Mouse (Mus musculus) intestine, embryonic 16.5 days (tissue): ENCODE results near the gene Ube2j2. TPM values are rescaled to one million over a fixed set of nuclear protein-coding genes. Genes with fewer than 3 reads are reported as not detected.

Experiments
- ATAC-seq: fragments of 200-750 bp; cut with Nextera tagmentation; 2 replicates; pipeline ENCODE4 v1.8.0; 2017; ENCODE audit warnings: moderate TSS enrichment, moderate library complexity
- H3K27ac ChIP-seq: fragments of 300-500 bp; sonication (generic); 2 replicates; pipeline ENCODE4 v1.5.1; 2014; ENCODE audit warnings: mild to moderate bottlenecking, low read length
- H3K27me3 ChIP-seq: fragments of 300-500 bp; sonication (generic); replicated peaks from 2 replicates; pipeline ENCODE4 v1.6.1; 2014; ENCODE audit warnings: low read length, control low read depth, mixed read lengths; ENCODE audit not compliant: control insufficient read depth, insufficient read depth
- H3K36me3 ChIP-seq: fragments of 300-500 bp; sonication (generic); 2 replicates; pipeline ENCODE4 v1.6.1; 2014; ENCODE audit warnings: low read length, control low read depth; ENCODE audit not compliant: control insufficient read depth, insufficient read depth
- H3K4me1 ChIP-seq: fragments of 300-500 bp; sonication (generic); 2 replicates; pipeline ENCODE4 v1.6.1; 2014; ENCODE audit warnings: low read length, control low read depth, mixed read lengths; ENCODE audit not compliant: control insufficient read depth, insufficient read depth
- H3K4me2 ChIP-seq: fragments of 300-500 bp; sonication (generic); 2 replicates; pipeline ENCODE4 v1.6.1; 2014; ENCODE audit warnings: low read depth, low read length, control low read depth
- H3K4me3 ChIP-seq: fragments of 300-500 bp; sonication (generic); 2 replicates; pipeline ENCODE4 v1.5.1; 2014; ENCODE audit warnings: mild to moderate bottlenecking, low read length
- H3K9ac ChIP-seq: fragments of 300-500 bp; sonication (generic); 2 replicates; pipeline ENCODE4 v1.6.1; 2014; ENCODE audit warnings: low read depth, low read length
- H3K9me3 ChIP-seq: fragments of 300-500 bp; sonication (generic); 2 replicates; pipeline ENCODE4 v1.6.1; 2016; ENCODE audit warnings: low read length, control low read depth; ENCODE audit not compliant: control insufficient read depth
- WGBS: fragments of 180-500 bp; shearing (Covaris S2); extraction: QIAGEN DNeasy Blood & Tissue Kit; methylation state at CpG from one replicate; pipeline ENCODE4 v1.1.7; 2014; 5-methylcytosine and 5-hydroxymethylcytosine counted together
- polyA plus RNA-seq: library from polyadenylated mRNA; unstranded; fragments of >200 nt; fragmentation: Nextera tagmentation; extraction: Ambion mirVana; gene quantifications from 2 replicates; pipeline ENCODE4 v1.2.1, GENCODE M21; 2015

Gene Ube2j2
- polyA plus RNA-seq, 1 experiment from 2014 or later: 89.5 TPM

DNA sequence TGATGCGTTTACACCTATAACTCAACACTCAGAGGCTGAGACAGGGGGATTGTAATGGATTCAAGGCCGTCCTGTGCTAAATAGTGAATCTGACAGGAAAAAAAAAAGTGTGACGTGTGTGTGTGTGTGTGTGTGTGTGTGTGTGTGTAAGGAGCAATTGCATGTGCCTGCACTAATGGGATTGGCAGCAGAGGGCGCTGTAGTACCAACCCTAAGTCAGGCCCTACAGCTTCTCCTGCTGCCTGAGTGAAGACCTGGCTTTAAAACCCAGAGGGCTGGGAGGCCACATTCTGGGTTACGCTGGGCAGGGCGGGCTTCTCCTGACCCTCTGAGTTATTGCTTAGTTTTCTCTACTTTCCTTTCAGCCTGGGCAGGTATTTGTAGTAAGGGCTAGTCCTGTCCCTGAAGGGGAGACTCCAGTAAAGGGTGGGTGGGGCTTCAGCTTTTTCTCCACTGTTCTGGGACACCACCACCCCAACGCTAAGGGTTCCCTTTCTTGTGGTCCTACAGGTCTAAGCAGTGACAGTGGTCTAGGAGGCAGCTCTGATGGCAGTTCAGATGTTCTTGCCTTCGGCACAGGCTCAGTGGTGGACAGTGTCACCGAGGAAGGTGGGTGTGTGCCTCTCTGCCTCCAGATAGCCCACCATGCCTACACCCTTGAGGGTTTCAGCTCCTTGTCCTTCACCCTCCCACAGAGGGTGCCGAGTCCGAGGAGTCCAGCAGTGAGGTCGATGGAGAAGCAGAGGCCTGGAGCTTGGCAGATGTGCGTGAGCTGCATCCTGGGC, 39.1 kb upstream of the Ube2j2 start:
- H3K4me2 ChIP-seq: no peak overlapping the region
- no peaks in the 10 kb centered on the region for H3K9me3 ChIP-seq
- no peak overlapping the region for H3K27ac ChIP-seq
- ATAC-seq: no peak
- peaks cover 5% of the 10 kb centered on the region; the same call in 1 of the 2 replicates for H3K36me3 ChIP-seq
- H3K4me3 ChIP-seq: no peak overlapping the region
- 95% methylated on average over 13 of the region's 13 CpGs for WGBS
- H3K9ac ChIP-seq: no peak overlapping the region
- H3K4me1 ChIP-seq: no peaks in the 10 kb centered on the region
- H3K27me3 ChIP-seq: no peaks in the 10 kb centered on the region

- ATAC-seq: no peak
- Histone ChIP-seq H3K4me1 (no peaks in the 10 kb centered on the region), H3K9ac (no peak overlapping the region), H3K4me2 (no peak overlapping the region), H3K4me3 (no peak overlapping the region), H3K27me3 (no peaks in the 10 kb centered on the region), H3K27ac (no peak overlapping the region), H3K36me3 (peaks cover 3% of the 10 kb centered on the region; the same call in 1 of the 2 replicates), H3K9me3 (no peaks in the 10 kb centered on the region)
- 88% methylated on average over 13 of the region's 13 CpGs for WGBS
These were observed 38.0 kb upstream of the Ube2j2 start for GRCm38 (mm10) chr4:155905634-155906033.

- no peak overlapping the region for H3K27ac ChIP-seq
- H3K9ac ChIP-seq: no peak overlapping the region
- no peaks in the 10 kb centered on the region for H3K27me3 ChIP-seq
- no peak overlapping the region for H3K4me2 ChIP-seq
- H3K4me1 ChIP-seq: no peaks in the 10 kb centered on the region
- no peak overlapping the region for H3K4me3 ChIP-seq
- ATAC-seq: no peak
- 83% methylated on average over 9 of the region's 9 CpGs for WGBS
- peaks cover 3% of the 10 kb centered on the region; the same call in 1 of the 2 replicates for H3K36me3 ChIP-seq
- no peaks in the 10 kb centered on the region for H3K9me3 ChIP-seq
These were observed 37.5 kb upstream of the Ube2j2 start for GRCm38 (mm10) chr4:155906125-155906524.

- no peaks in the 10 kb centered on the region for H3K4me1 ChIP-seq
- no peak for ATAC-seq
- WGBS: 74% methylated on average over 11 of the region's 11 CpGs
- no peaks in the 10 kb centered on the region for H3K9me3 ChIP-seq
- no peak overlapping the region for H3K4me2 ChIP-seq
- no peak overlapping the region for H3K4me3 ChIP-seq
- H3K9ac ChIP-seq: no peak overlapping the region
- no peak overlapping the region for H3K27ac ChIP-seq
- H3K36me3 ChIP-seq: peaks cover 3% of the 10 kb centered on the region; the same call in 1 of the 2 replicates
- no peaks in the 10 kb centered on the region for H3K27me3 ChIP-seq
These were observed 36.6 kb upstream of the Ube2j2 start for GRCm38 (mm10) chr4:155907003-155907402.

GRCm38 (mm10) chr4:155908281-155908680, 35.4 kb upstream of the Ube2j2 start:
- Histone ChIP-seq H3K27ac (no peak overlapping the region), H3K4me1 (no peaks in the 10 kb centered on the region), H3K36me3 (no peaks in the 10 kb centered on the region), H3K4me2 (no peak overlapping the region), H3K9me3 (no peaks in the 10 kb centered on the region), H3K9ac (no peak overlapping the region), H3K27me3 (no peaks in the 10 kb centered on the region), H3K4me3 (no peak overlapping the region)
- 78% methylated on average over 7 of the region's 7 CpGs for WGBS
- no peak for ATAC-seq

GRCm38 (mm10) chr4:155908751-155909150, 34.9 kb upstream of the Ube2j2 start:
- no peak for ATAC-seq
- 90% methylated on average over 4 of the region's 4 CpGs for WGBS
- Histone ChIP-seq H3K4me2 (no peak overlapping the region), H3K36me3 (no peaks in the 10 kb centered on the region), H3K27ac (no peak overlapping the region), H3K27me3 (no peaks in the 10 kb centered on the region), H3K4me1 (no peaks in the 10 kb centered on the region), H3K9ac (no peak overlapping the region), H3K9me3 (no peaks in the 10 kb centered on the region), H3K4me3 (no peak overlapping the region)

DNA sequence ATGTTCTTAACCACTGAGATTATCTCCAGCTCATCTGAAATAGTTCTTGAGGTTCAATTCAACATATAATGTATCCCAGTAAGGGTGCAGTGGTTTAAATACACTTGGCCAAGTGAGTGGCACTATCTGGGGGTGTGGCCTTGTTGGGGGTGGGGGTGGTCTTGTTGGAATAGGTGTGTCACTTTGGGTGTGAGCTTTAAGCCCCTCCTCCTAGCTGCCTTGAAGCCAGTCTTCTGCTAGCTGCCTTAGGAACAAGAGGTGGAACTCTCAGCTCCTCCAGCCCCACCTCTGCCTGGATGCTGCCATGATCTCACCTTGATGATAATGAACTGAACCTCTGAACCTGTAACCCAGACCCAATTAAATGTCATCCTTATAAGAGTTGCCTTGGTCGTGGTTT, 11.6 kb upstream of the Ube2j2 start:
- no peaks in the 10 kb centered on the region for H3K27me3 ChIP-seq
- no peaks in the 10 kb centered on the region for H3K9me3 ChIP-seq
- no peak overlapping the region for H3K9ac ChIP-seq
- ATAC-seq: no peak
- no peak overlapping the region for H3K4me2 ChIP-seq
- H3K36me3 ChIP-seq: no peaks in the 10 kb centered on the region
- no peaks in the 10 kb centered on the region for H3K4me1 ChIP-seq
- H3K27ac ChIP-seq: no peak overlapping the region
- WGBS: 74% methylated on average over 1 of the region's 1 CpGs
- no peak overlapping the region for H3K4me3 ChIP-seq

DNA sequence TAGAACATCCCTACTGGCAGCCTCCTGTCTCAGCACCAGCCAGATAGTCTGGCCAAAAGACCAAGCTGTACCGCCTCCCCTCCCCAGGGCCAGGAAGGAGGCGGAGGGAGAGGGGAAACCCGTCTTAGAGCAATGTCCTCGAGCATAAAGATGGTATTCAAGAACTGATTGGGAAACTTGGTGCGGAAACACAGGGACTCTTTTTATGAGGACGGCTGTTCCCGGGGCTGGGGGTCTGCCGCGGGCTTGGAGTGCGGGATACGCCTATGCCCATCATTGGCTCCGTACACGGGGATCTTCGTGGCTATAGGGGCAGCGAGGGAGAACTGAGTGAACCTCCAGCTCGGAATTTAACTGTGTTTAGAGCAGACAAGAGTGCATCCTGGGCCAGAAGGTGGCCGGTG, 580 bp upstream of the Ube2j2 start:
- Histone ChIP-seq H3K4me1 (peaks cover 19% of the 10 kb centered on the region), H3K4me2 (peak overlapping the region; percentile 94), H3K9ac (peak overlapping the region; percentile 96), H3K27ac (peak overlapping the region; percentile 84), H3K9me3 (no peaks in the 10 kb centered on the region), H3K36me3 (no peaks in the 10 kb centered on the region), H3K4me3 (peak overlapping the region; percentile 93), H3K27me3 (no peaks in the 10 kb centered on the region)
- peak; percentile 34 for ATAC-seq
- 1% methylated on average over 17 of the region's 17 CpGs for WGBS

DNA sequence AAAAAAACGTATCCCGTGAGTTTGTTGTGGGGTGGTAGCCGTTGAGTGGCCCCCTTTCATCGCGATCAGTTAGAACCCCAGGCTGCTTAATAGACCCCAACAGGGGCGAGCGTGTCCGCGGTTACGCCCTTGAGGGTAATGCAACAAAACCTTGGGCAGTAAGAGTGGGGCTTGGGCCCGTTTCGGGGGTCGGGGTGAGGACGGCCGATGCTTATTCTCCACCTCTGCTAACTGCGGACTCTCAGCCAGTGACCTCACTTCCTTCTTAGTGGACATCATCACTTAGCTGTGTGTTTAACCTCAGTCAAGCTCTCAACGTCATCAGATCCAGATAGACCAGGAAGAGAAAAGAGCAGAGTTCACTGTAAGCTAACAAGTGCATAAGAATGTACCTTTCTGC, 640 bp downstream of the Ube2j2 start:
- Histone ChIP-seq H3K27ac (peak overlapping the region; percentile 77), H3K9me3 (no peaks in the 10 kb centered on the region), H3K4me1 (peaks cover 19% of the 10 kb centered on the region), H3K36me3 (peaks cover under 1% of the 10 kb centered on the region; the same call in 1 of the 2 replicates), H3K9ac (peak overlapping the region; percentile 96), H3K27me3 (no peaks in the 10 kb centered on the region), H3K4me2 (peak overlapping the region; percentile 86), H3K4me3 (peak overlapping the region; percentile 93)
- WGBS: under 1% methylated on average over 17 of the region's 17 CpGs
- ATAC-seq: peak; percentile 26; the same call in 1 of the 2 replicates
